Mouse (Mus musculus) bone marrow macrophage, adult 2 months (primary cell): ENCODE results near the gene Foxe1. TPM values are rescaled to one million over a fixed set of nuclear protein-coding genes. Genes with fewer than 3 reads are reported as not detected.

ENCODE experiments used
- H3K27ac ChIP-seq: 2 replicates; pipeline ENCODE4 v1.5.1; 2012; ENCODE audit warnings: low read depth, low read length; ENCODE audit not compliant: insufficient read depth
- H3K4me1 ChIP-seq: 2 replicates; pipeline ENCODE4 v1.6.1; 2012; ENCODE audit warnings: low read length; ENCODE audit not compliant: control insufficient read depth, insufficient read depth
- H3K4me3 ChIP-seq: 2 replicates; pipeline ENCODE4 v1.5.1; 2012; ENCODE audit warnings: mild to moderate bottlenecking, low read length, moderate library complexity; ENCODE audit not compliant: insufficient read depth
- CTCF ChIP-seq: IDR thresholded peaks from 2 replicates; pipeline ENCODE4 v1.5.1; 2012; ENCODE audit warnings: low read depth, mild to moderate bottlenecking, low read length, moderate library complexity
- POLR2A ChIP-seq: IDR thresholded peaks from 2 replicates; pipeline ENCODE4 v1.6.1; 2012; ENCODE audit warnings: mild to moderate bottlenecking, low read depth, low read length, borderline replicate concordance
- polyA plus RNA-seq: library from polyadenylated mRNA; stranded (reverse); fragments of >200 nt; gene quantifications from 2 replicates; pipeline ENCODE4 v1.2.4, GENCODE M21; 2012; ENCODE audit not compliant: missing spikeins, insufficient read depth, insufficient read length

Foxe1 gene
- polyA plus RNA-seq = not detected in 2 replicates

- Histone ChIP-seq H3K4me1 (no peaks in the 10 kb centered on the region), H3K4me3 (peak within 1 kb of the TSS; percentile 36), H3K27ac (no peak within 1 kb of the TSS)
- no peak for TF ChIP-seq POLR2A
- TF ChIP-seq CTCF = no peak
Observed at GRCm38 (mm10) chr4:46343596-46344260, at the start of gene Foxe1. Foxe1 (plus strand) TSS chr4:46343609.

- peaks cover 7% of the 10 kb centered on the region; the same call in 1 of the 2 replicates for H3K4me1 ChIP-seq
- no peak overlapping the region; the same call in 1 of the 2 replicates for H3K4me3 ChIP-seq
- TF ChIP-seq CTCF = no peak
- no peak overlapping the region for H3K27ac ChIP-seq
Observed at GRCm38 (mm10) chr4:46304071-46304470, 39.3 kb upstream of the Foxe1 start.

- Histone ChIP-seq H3K4me3 (peak overlapping the region; percentile 67), H3K4me1 (peaks cover 7% of the 10 kb centered on the region; the same call in 1 of the 2 replicates), H3K27ac (no peak overlapping the region)
- no peak for TF ChIP-seq POLR2A
- no peak for TF ChIP-seq CTCF
Observed at GRCm38 (mm10) chr4:46304757-46305384, 38.5 kb upstream of the Foxe1 start.

- Histone ChIP-seq H3K27ac (no peak overlapping the region), H3K4me3 (peak overlapping the region; percentile 67; the same call in 1 of the 2 replicates), H3K4me1 (peaks cover 7% of the 10 kb centered on the region; the same call in 1 of the 2 replicates)
- TF ChIP-seq CTCF (no peak), POLR2A (no peak)
Observed at GRCm38 (mm10) chr4:46305436-46305835, 38.0 kb upstream of the Foxe1 start.

- TF ChIP-seq POLR2A (no peak), CTCF (no peak)
- no peak overlapping the region for H3K27ac ChIP-seq
- H3K4me1 ChIP-seq = peaks cover 7% of the 10 kb centered on the region; the same call in 1 of the 2 replicates
- H3K4me3 ChIP-seq = no peak overlapping the region
Observed at GRCm38 (mm10) chr4:46307341-46307740, 36.1 kb upstream of the Foxe1 start.

- no peak for TF ChIP-seq CTCF
- TF ChIP-seq POLR2A = no peak
- Histone ChIP-seq H3K27ac (no peak overlapping the region), H3K4me1 (peaks cover 7% of the 10 kb centered on the region; the same call in 1 of the 2 replicates), H3K4me3 (no peak overlapping the region)
Observed at GRCm38 (mm10) chr4:46307869-46308268, 35.5 kb upstream of the Foxe1 start.

- no peak overlapping the region for H3K27ac ChIP-seq
- no peak overlapping the region for H3K4me3 ChIP-seq
- peaks cover 6% of the 10 kb centered on the region; the same call in 1 of the 2 replicates for H3K4me1 ChIP-seq
- TF ChIP-seq POLR2A = no peak
- no peak for TF ChIP-seq CTCF
Observed at GRCm38 (mm10) chr4:46311631-46312030, 31.8 kb upstream of the Foxe1 start.

GRCm38 (mm10) chr4:46321730-46322389 lies 21.5 kb upstream of the Foxe1 start:
- TF ChIP-seq POLR2A (no peak), CTCF (no peak)
- no peak overlapping the region for H3K27ac ChIP-seq
- no peak overlapping the region for H3K4me3 ChIP-seq
- H3K4me1 ChIP-seq = no peaks in the 10 kb centered on the region

- no peaks in the 10 kb centered on the region for H3K4me1 ChIP-seq
- TF ChIP-seq CTCF (no peak), POLR2A (no peak)
- H3K27ac ChIP-seq = no peak overlapping the region
- H3K4me3 ChIP-seq = no peak overlapping the region
Observed at GRCm38 (mm10) chr4:46322715-46323114, 20.7 kb upstream of the Foxe1 start.

- H3K4me1 ChIP-seq = no peaks in the 10 kb centered on the region
Observed at GRCm38 (mm10) chr4:46328906-46329305, 14.5 kb upstream of the Foxe1 start.

More at GRCm38 (mm10) chr4:46328906-46329305, 14.5 kb upstream of the Foxe1 start:
- H3K4me3 ChIP-seq = no peak overlapping the region
- H3K27ac ChIP-seq = no peak overlapping the region
- TF ChIP-seq CTCF (no peak), POLR2A (no peak)
